Mouse (Mus musculus) E14TG2a.4 (cell line): Measurements from ENCODE around the gene Gm42674.

ENCODE experiments used
- CTCF ChIP-seq: conservative IDR thresholded peaks from 2 replicates; pipeline ENCODE4 v1.5.1; 2014; ENCODE audit warnings: low read length
- NANOG ChIP-seq: IDR thresholded peaks from 2 replicates; pipeline ENCODE4 v1.6.1; 2014; ENCODE audit warnings: borderline replicate concordance, low read length, mixed read lengths

GRCm38 (mm10) chr3:90555954-90556353 is 45.8 kb upstream of the Gm42674 start:
- TF ChIP-seq CTCF = no peak
- no peak for TF ChIP-seq NANOG
